Mouse (Mus musculus) CH12F3 (cell line): ENCODE measurements around the gene Tanc1.

ENCODE experiments used
- in situ Hi-C: fragments of 300-500 bp; cut with MboI; formaldehyde crosslinking; loops from 2 replicates; pipeline ENCODE4 v1.14.3; 2020; ENCODE audit warnings: low sequenced_read_pairs

Tanc1 gene

DNA sequence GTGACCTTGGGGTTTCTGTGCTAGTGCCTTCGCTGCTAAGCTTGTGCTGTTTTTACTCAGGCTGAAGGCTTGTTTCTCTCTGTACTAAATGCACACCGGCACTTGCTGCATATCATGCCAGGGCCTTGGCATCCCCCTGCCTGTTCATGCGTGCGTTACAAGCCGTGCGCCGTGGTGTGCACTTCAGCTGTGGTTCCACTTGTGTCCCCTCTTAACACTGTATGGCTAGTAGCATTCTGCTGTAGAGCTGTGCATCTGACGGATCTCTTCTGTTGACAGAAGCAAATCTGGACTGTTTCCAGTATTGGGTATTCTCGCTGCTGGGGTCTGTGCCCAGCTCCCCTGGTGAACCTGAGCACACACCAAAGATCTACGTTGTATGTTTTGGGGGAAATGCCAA lies 241.7 kb downstream of the Tanc1 start:
- in situ Hi-C loops = no loop called here

DNA sequence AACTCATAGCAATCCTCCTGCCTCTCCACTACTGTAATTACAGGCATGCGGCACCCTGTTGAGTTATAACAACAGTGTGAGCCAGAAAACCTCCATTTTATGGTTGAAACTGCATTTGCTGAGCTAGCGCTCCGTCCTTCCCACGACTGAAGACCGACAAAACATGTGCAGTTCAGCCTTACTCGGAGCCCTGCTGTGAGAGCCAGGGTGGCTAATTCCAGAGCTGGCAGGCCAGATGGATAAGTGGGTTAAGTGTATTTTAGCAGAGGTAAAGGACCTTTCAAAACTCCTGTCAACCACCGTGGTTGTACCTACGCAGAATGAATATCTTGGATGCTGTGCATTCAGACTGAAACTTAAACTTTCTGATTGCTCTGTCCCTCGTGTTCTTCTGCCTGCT lies 242.5 kb downstream of the Tanc1 start:
- in situ Hi-C loops = no loop called here

DNA sequence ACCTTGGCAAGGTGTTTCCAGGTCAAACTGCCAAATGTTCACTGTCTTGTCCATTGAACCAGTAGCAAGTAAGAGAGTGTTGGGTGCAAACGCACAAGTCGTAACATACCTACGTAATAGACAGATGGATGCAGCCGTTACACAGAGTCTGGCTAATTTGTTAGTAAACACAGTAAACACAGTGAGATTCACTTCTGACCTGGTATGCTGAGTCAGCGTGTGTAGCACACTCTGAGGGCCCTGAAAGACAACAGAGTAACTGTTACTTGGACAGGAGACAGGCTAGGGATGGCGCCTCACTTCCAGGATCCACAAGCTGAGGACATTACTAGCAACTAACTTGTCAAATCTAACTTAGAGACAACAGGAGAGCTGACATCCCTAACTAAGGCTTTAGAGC lies 250.8 kb downstream of the Tanc1 start:
- in situ Hi-C loops = no loop called here

DNA sequence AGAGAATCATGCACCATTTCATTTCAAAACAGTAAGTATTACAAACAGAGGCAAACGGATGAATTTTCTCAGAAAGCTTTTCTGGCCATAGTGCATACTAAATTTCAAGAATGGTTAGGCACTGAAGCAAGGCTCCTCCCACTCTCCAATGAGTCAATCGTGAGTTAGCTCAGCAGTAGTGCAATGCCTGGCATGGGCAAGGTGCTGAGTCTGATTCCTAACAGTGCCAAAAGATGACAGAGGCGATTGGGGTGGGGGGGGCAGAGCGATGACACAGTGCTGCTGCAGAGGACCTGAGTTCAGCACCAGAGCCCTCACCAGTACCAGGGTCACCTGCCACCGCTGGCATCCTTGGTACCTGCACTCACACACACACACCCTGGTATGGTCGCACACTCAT lies 258.7 kb downstream of the Tanc1 start:
- in situ Hi-C loops = no loop called here

DNA sequence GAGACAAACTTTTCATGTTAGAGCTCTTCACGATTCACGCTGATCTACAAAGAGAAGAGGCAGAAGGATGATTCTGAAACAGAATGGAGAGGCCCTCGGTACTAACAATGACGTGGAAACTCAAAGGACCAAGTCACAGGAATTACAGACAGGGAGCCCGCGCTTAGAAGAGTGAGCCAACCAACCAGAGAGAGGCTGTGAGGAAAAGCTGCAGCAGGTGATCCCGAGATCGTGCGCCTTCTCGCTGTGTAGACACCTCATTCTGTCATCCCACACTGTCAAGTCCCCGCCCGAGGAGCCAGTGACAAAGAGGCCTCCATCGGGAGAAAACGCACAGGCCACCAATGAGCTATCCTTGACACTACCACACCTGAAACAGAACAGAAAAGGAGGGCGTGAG lies 264.6 kb downstream of the Tanc1 start:
- in situ Hi-C loops = no loop called here

DNA sequence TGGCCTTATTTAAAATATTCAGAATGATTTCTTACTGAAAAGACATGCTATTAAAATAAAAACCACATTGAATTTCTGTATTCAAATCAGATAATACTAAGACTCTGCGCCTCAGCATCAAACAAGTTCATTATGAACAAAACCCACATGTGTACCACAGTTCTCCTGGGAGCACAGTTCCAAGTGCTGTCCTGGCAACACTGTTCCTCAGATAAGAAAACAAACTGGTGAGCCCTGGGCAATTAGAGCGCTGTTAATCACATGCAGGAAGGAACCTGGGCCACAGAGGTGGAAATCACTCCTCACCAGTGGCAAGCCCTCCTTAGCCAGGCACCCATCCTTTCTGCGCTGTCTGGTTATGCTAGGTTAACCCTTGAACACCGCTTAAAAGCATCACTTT lies 265.5 kb downstream of the Tanc1 start:
- in situ Hi-C loops = no loop called here

DNA sequence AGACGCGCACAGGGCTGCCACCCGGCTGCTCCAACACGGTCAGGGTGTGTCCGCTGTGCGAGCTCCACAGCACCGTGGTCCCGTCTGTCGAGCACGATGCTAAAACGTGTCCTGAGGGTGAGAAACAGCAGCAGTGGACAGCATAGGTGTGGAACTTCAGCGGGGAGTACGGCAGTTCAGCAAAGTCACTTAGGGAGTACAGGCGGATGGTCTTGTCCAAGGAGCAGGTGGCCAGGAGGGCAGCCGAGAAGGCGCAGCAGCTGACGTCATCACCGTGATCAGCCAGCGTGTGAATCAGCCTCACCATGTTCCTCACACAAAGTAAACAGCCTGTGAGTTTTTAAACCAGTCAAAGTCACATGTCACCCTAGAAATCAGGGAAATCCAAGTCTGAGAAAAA lies 266.4 kb downstream of the Tanc1 start:
- in situ Hi-C loops = no loop called here

DNA sequence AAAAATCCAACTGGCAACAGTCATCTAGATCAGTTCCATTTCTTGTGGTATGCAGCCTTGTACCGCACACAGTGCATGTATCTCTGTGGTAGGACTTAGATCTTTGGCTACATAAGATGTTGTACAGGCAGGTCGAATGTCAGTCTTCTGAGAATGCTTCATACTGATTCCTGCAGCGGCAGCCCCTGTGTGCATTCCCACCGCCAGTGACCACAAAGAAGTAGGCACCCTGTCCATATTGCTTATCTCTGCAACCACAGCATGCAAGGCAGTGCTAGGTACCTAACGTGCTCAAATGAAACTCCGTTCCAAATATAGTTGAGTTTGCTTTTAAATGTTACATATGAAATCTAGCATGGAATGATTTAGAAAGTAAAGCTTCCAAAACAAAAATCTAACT lies 269.6 kb downstream of the Tanc1 start:
- in situ Hi-C loops = no loop called here

DNA sequence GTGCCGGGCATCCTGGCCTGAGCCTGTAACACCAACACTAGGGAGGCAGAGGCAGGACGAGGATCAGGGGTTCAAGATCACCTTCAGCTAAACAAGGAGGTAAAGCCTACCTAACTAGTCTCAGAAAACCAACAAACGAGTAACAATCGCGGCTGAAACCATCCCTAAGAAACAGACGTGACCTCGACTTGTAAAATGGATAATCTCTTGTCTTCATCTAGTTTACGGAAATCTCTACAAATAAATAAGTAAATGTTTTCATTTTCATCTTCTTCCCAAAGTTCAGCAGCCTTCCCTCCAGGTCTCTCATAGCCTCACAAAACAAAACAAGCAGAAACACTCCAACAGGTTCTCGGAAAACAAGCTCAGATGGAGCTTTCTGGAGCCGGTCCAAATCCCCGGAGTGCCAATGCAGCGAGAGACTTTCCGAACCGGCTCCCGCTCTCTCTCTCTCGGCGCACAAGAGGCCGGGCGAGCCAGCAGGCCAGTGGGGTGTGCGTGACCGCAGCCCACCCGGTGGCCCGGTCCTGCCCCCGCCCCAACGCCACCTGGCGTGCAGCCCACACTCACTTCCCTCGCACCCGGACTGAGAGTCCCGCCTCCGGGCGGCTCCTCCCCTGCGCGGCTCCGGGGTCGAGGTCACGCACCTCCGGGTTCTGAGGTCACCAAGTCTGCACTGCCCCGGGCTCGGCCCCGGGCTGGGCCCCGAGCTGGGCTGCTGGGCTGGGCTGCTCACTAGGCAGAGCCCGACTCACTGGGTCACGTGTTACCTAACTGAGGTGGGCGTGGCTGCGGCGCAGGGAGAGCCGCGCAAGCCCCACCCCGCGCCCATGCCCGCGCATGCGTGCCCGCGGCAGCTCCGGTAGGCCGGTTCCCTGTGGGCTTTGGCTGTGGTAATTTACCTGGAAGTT lies 270.2 kb downstream of the Tanc1 start, which contains the start of gene Wdsub1:
Gene Wdsub1, minus strand, starts transcription at position 761 of the 911 bp plus-strand sequence.
- in situ Hi-C loops = no loop called here

DNA sequence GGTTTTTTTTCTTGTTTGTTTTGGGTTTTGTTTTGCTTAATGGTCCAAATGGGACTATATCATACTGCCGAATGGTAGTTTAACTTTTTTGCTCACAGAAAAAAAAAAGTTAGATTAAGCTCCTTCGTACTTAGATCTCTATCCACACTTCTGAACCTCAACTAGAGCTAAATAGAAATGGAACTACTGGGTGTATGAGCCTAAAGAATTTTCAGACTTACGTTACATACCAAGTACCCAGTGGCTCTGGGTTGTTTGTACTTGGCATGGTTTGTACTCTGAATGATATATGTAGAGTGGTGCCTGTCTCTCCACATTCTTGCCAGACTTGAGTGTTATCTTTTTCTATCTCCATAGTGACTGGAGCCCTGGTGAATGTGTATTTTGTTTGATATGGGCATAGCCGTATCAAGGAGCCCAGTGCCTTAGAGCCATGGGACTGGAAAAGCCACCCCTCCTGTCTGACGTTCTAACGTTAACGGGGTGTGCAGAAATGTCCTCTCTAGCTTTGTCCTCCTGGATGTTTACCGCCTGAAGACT lies 271.0 kb downstream of the Tanc1 start:
- in situ Hi-C loops = no loop called here

DNA sequence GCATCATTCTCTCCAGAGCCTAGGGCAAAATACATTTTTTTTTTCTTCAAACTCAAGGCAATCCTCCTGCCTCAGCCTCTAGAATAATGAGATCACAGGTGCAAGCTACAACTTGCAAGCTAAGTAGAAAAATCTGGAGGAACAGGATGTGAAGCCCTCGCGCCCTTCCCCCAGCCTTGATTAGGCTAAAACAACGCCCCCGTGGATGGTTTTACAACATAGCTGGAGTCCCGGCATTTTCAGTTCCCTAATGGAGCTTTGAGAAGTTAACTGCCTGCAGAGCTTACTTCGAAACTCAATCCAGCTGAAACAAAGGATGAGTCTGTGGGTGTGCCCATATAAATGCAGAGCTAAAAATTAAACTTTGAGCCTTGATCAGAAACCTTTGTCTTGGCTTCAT lies 277.9 kb downstream of the Tanc1 start:
- in situ Hi-C loops = no loop called here
